Mouse (Mus musculus) testis, adult 2 months (tissue): ENCODE measurements around the gene Bhlhe41.

Experiments used
- CTCF ChIP-seq: fragments of 200-500 bp; IDR thresholded peaks from 2 replicates; pipeline ENCODE4 v1.5.1; 2012; ENCODE audit warnings: low read depth, mild to moderate bottlenecking, inconsistent platforms, low read length, moderate library complexity; ENCODE audit not compliant: control insufficient read depth, insufficient read depth, insufficient replicate concordance
- POLR2A ChIP-seq: fragments of 200-500 bp; IDR thresholded peaks from 2 replicates; pipeline ENCODE4 v1.6.1; 2012; ENCODE audit warnings: low read depth, mild to moderate bottlenecking, inconsistent platforms, low read length, moderate library complexity; ENCODE audit not compliant: control insufficient read depth

GRCm38 (mm10) chr6:145823588-145824234, 41.6 kb downstream of the Bhlhe41 start:
- TF ChIP-seq CTCF: no peak
- TF ChIP-seq POLR2A: no peak
